In genomic region chr14:28958131-28959015, GRCm38 (mm10) we compare ENCODE assay signal across 9 mouse cellular contexts. TPM values are rescaled to one million over a fixed set of nuclear protein-coding genes. Genes with fewer than 3 reads are reported as not detected.
A peak's percentile ranks its signal among the peaks of the same experiment; 100 is the strongest.
DNase-seq lines count a peak whose midpoint lies in the region; ATAC-seq lines count a peak whose summit lies in the region.
"Had no signal": no experiment of that assay in that cellular context is flagged by ENCODE, and none has a peak within 500 bp of the region (broad histone marks: within the 10 kb centered on the region; RNA-seq: fewer than 3 reads in every experiment).

No protein-coding gene starts in this region.

- no peak overlapping the region for H3K4me3 ChIP-seq in forebrain, embryonic 14.5 days (ENCODE audit: low read depth, low read length)
- no peak overlapping the region for H3K4me3 ChIP-seq in neural tube, embryonic 13.5 days

- H3K27ac ChIP-seq in forebrain, embryonic 14.5 days (ENCODE audit: low read depth, low read length) = peak overlapping the region; percentile 88
- peak overlapping the region; percentile 80 for H3K27ac ChIP-seq in neural tube, embryonic 13.5 days (replicated peaks)

- peaks cover 42% of the 10 kb centered on the region for H3K4me1 ChIP-seq in forebrain, embryonic 14.5 days (ENCODE audit: control insufficient read depth, insufficient read depth, low read length)
- H3K4me1 ChIP-seq in neural tube, embryonic 13.5 days (replicated peaks) = peaks cover 41% of the 10 kb centered on the region

- peak; percentile 7 for DNase-seq in adrenal gland, postnatal 14 days
- DNase-seq in adrenal gland, postnatal 10 days = no peak
- peak; percentile 74 for DNase-seq in cerebellum, adult 11 months
- DNase-seq in forebrain, embryonic 14.5 days (ENCODE audit: low spot score) = peak; percentile 96
- peak; percentile 63 for DNase-seq in layer of hippocampus, adult 9-11 months
- no peak for DNase-seq in T-cell, adult 2 months (ENCODE audit: low spot score)
- no peak for DNase-seq in urinary bladder, postnatal 36 days (ENCODE audit: low spot score in 2 of 2)

- H3K4me2 ChIP-seq in forebrain, embryonic 14.5 days (ENCODE audit: low read length) = no peak overlapping the region
- H3K4me2 ChIP-seq in neural tube, embryonic 13.5 days = no peak overlapping the region

- no peaks in the 10 kb centered on the region for H3K36me3 ChIP-seq in forebrain, embryonic 14.5 days (ENCODE audit: control insufficient read depth, insufficient read depth, low read length)
- H3K36me3 ChIP-seq in neural tube, embryonic 13.5 days = no peaks in the 10 kb centered on the region

- ATAC-seq in forebrain, embryonic 14.5 days = peak; percentile 92
- peak; percentile 93 for ATAC-seq in neural tube, embryonic 13.5 days (ENCODE audit: low read depth)

- H3K9ac ChIP-seq in forebrain, embryonic 14.5 days (ENCODE audit: low read length) = no peak overlapping the region
- H3K9ac ChIP-seq in neural tube, embryonic 13.5 days = no peak overlapping the region

- H3K9me3 ChIP-seq in forebrain, embryonic 14.5 days (replicated peaks; ENCODE audit: control insufficient read depth, low read length) = no peaks in the 10 kb centered on the region
- H3K9me3 ChIP-seq in neural tube, embryonic 13.5 days = no peaks in the 10 kb centered on the region

- H3K27me3 ChIP-seq in forebrain, embryonic 14.5 days (replicated peaks; ENCODE audit: control insufficient read depth, insufficient read depth, low read length) = no peaks in the 10 kb centered on the region
- no peaks in the 10 kb centered on the region for H3K27me3 ChIP-seq in neural tube, embryonic 13.5 days

- WGBS in forebrain, embryonic 14.5 days = 10% methylated on average over 6 of the region's 6 CpGs
- WGBS in neural tube, embryonic 13.5 days = 15% methylated on average over 6 of the region's 6 CpGs

RNA-seq across cellular contexts. Expression of gene Lrtm1, which starts 59.6 kb away (rescaled TPM):
- 0.74 TPM in 1 of 2 replicates, not detected in the other for total RNA-seq in adrenal gland, postnatal 14 days (2021)
- 1 to 10 TPM in 1 of 2 experiments, under 1 TPM in 1; 0.72 to 3.7 TPM for total RNA-seq in adrenal gland, postnatal 10 days (2021)
- polyA plus RNA-seq in forebrain, embryonic 14.5 days (2014; fragmentation: Nextera tagmentation; extraction: Ambion mirVana) = 0.25 TPM in 1 of 2 replicates, not detected in the other
- 0.23 and 0.24 TPM in 2 replicates for polyA plus RNA-seq in neural tube, embryonic 13.5 days (2015; fragmentation: Nextera tagmentation; extraction: Ambion mirVana)
- total RNA-seq: common myeloid progenitor, adult 5-6 weeks had no signal

Comparison
In these comparisons a context has a peak if more than half of its experiments do, and no peak if none do; other contexts are left out.
1. DNase-seq: peak in adrenal gland, postnatal 14 days (single experiment), cerebellum, adult 11 months (single experiment), forebrain, embryonic 14.5 days (single experiment) and layer of hippocampus, adult 9-11 months (single experiment); none in adrenal gland, postnatal 10 days (single experiment), T-cell, adult 2 months (single experiment) and urinary bladder, postnatal 36 days (0 of 2).